ENCODE assay signal across 36 mouse cellular contexts in genomic region chr10:87039800-87040199, GRCm38 (mm10). TPM values are rescaled to one million over a fixed set of nuclear protein-coding genes. Genes with fewer than 3 reads are reported as not detected.
"Had no signal": no experiment of that assay in that cellular context is flagged by ENCODE, and none has a peak within 500 bp of the region (broad histone marks: within the 10 kb centered on the region; RNA-seq: fewer than 3 reads in every experiment).

No protein-coding gene starts in this region.

- H3K27ac ChIP-seq: gastrocnemius, adult 2 months; hindbrain, embryonic 10.5 days; hindbrain, embryonic 12.5 days; hindbrain, embryonic 14.5 days; intestine, embryonic 15.5 days; layer of hippocampus, adult 2 months; left cerebral cortex, adult 2 months; limb, embryonic 10.5 days; limb, embryonic 12.5 days; liver, embryonic 13.5 days; liver, embryonic 15.5 days had no signal

- ATAC-seq: forebrain, embryonic 16.5 days; hindbrain, embryonic 16.5 days; inflammation-experienced regulatory T-cells, adult 6 months; intestine, embryonic 15.5 days; intestine, postnatal 0 days; liver, postnatal 0 days had no signal

- H3K9me3 ChIP-seq: hindbrain, embryonic 10.5 days; hindbrain, embryonic 12.5 days; intestine, embryonic 15.5 days; limb, embryonic 10.5 days; limb, embryonic 12.5 days; liver, embryonic 13.5 days; liver, embryonic 15.5 days had no signal

- H3K27me3 ChIP-seq: intestine, embryonic 15.5 days; limb, embryonic 12.5 days; liver, embryonic 13.5 days; liver, embryonic 15.5 days had no signal

- H3K9ac ChIP-seq: hindbrain, embryonic 12.5 days; hindbrain, embryonic 14.5 days; intestine, embryonic 15.5 days; limb, embryonic 12.5 days; liver, embryonic 13.5 days; liver, embryonic 15.5 days; liver, postnatal 0 days had no signal

- H3K4me2 ChIP-seq: hindbrain, embryonic 12.5 days; hindbrain, embryonic 14.5 days; intestine, embryonic 15.5 days; limb, embryonic 12.5 days; liver, embryonic 11.5 days; liver, embryonic 13.5 days; liver, embryonic 15.5 days had no signal

- H3K36me3 ChIP-seq: hindbrain, embryonic 10.5 days; hindbrain, embryonic 12.5 days; intestine, embryonic 15.5 days; limb, embryonic 10.5 days; limb, embryonic 12.5 days; liver, embryonic 13.5 days; liver, embryonic 15.5 days had no signal

- H3K4me1 ChIP-seq: intestine, embryonic 15.5 days; liver, embryonic 15.5 days had no signal

- H3K4me3 ChIP-seq: gastrocnemius, adult 2 months; hindbrain, embryonic 10.5 days; hindbrain, embryonic 12.5 days; intestine, embryonic 15.5 days; layer of hippocampus, adult 2 months; left cerebral cortex, adult 2 months; limb, embryonic 10.5 days; limb, embryonic 12.5 days; liver, embryonic 13.5 days; liver, embryonic 15.5 days had no signal

- DNase-seq: gastrocnemius, adult 2 months; gastrocnemius, postnatal 10 days; gastrocnemius, postnatal 25 days; heart, postnatal 10 days; kidney, adult 18-20 months; kidney, adult 8-10 months; kidney, postnatal 10 days; kidney, postnatal 25 days; kidney, postnatal 4 days; liver; liver, embryonic 13.5 days; liver, postnatal 0 days had no signal

RNA-seq across cellular contexts. Expression of gene 1700113H08Rik, which starts 18.0 kb away (rescaled TPM):
- total RNA-seq: gastrocnemius, postnatal 4 days; granulocyte monocyte progenitor cell, adult 5-6 weeks; layer of hippocampus, adult 2 months; layer of hippocampus, postnatal 10 days; layer of hippocampus, postnatal 25 days; left cerebral cortex, adult 2 months; left cerebral cortex, postnatal 14 days; left cerebral cortex, postnatal 36 days had no signal
- polyA plus RNA-seq: forebrain, embryonic 16.5 days; frontal cortex, adult 2 months; hindbrain, embryonic 14.5 days; inflammation-experienced regulatory T-cells, adult 6 months; intestine, embryonic 15.5 days; kidney, embryonic 14.5 days; kidney, embryonic 16.5 days; limb, embryonic 10.5 days; limb, embryonic 12.5 days; limb, embryonic 14.5 days; liver, embryonic 11.5 days; liver, embryonic 13.5 days; liver, embryonic 15.5 days; liver, postnatal 0 days had no signal

RNA-seq across cellular contexts. Expression of gene Stab2, which starts 32.0 kb away (rescaled TPM):
- total RNA-seq: granulocyte monocyte progenitor cell, adult 5-6 weeks had no signal
